Mouse (Mus musculus) right cerebral cortex, postnatal 14 days (tissue): ENCODE results near the gene S100a2.

ENCODE experiments used
- DNase-seq: peaks from one replicate; pipeline ENCODE4 v3.0.0; 2022

Gene S100a2

DNA sequence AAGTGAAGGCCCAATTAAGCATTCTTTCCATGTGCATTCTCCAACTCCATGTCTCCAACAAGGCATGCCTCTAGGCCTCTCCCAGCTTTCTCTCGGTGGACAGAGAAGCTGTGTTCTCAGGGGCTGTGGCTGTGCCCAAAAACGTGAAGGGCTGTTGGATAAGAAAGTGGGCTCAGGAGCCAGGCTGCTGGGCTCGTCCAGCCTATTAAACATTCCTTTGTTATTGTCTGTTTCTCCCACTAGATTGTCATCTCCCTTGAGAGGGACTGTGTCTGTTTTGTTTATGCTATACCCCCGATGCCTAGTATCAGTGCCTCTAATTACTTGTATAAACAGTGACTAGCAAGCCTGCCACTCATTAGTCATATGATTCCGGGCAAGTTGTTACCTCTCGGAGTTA is 7.7 kb downstream of the S100a2 start:
- no peak for DNase-seq

DNA sequence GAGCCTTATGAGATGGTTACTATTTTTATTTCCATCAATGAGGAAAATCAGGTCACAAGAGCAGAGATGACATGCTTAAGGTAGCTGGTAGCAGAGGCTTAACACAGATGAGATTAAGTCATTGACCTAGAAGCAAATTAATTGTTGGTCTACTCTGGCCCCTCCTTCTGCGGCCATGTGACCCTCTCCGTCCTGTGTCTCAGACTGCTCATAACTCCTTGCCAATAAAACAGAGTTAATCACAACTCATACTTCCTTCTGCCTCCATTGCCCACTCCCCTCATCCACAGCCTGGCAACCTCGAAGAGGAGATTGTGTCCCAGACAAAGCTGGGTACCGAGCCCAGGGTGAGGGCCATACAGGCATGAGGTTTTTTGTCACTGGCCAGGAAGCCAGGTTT is 8.2 kb downstream of the S100a2 start:
- DNase-seq = no peak

DNA sequence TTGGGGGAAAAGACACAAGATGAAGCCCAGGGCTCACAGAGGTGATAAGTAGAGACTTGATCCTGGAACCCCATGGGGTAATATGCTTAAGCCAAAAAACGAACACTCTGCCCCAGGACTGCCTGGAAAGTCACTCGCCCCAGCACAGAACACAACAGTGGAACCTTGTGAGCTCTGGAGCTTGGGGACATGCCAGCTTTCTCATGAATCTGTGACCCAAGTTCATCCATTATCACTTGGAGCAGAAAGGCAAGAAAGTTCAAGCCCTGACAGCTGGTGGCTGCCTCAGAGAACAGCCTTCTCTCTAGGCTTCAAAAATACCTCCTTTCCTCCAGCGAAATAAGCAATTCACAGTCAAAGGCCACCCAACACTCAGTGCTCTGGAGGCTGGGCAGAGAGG is 9.4 kb downstream of the S100a2 start:
- no peak for DNase-seq

GRCm38 (mm10) chr3:90600036-90600435 is 10.0 kb downstream of the S100a2 start:
- no peak for DNase-seq

DNA sequence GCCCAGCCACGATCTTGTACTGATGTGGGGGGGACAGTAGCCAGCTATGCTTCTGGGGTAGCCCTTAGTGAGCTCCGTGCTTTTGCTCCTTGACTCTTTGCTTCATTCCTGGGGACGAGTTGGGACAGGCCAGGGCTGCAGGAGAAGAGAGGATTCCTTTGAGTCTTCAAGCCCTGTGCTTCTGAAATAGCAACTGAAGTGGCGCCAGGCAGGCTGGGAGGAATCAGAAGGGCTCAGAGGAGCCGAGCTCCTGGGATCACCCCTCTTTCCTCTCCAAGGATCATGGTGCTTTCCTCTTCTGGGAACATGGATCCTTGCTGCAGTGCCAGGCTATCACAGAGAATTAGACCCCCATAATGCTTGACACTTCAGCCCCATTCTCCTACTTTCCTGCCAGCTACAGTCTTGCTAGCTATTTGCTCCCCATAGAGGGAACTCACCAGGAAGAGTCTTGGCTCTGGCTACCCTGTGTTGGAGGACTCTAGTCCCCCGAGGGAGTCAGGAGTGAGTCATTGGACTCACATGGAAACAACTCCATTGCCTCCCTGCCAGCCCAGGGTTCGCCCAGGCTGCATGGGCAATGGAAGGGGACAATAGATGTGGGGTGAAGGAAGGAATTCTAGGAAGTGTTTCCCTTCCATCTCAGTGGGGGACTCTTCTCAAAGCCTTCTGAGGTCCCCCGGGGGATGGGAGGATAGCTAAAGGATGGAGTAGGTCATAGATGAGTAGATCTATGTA is 10.6 kb downstream of the S100a2 start:
- no peak for DNase-seq

- no peak for DNase-seq
These were observed 11.6 kb downstream of the S100a2 start, which contains the start of gene Gm42674 for GRCm38 (mm10) chr3:90601486-90602110. Gm42674 (plus strand) TSS chr3:90601904.

DNA sequence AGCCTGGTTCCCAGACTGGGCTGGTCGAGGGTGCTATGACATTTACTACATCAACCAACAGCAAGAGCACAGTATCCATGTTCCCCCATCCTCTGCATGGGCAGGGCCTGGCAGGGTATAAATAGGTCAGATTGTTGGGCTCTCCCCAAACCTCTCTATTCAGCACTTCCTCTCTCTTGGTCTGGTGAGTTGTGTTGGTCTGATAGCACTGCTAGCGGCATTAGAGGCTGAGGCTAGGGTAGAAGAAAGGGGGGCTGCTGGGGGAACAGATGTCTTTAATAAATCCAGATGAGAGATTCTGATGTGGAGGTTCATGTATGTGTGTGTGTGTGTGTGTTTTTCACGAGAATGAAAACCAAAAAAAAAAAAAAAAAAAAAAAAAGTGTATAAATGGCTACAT is 13.6 kb downstream of the S100a2 start, which contains the start of gene S100a4:
TSS of gene S100a4 (plus strand) at position 149 of the 400 bp plus-strand sequence.
- DNase-seq = no peak

DNA sequence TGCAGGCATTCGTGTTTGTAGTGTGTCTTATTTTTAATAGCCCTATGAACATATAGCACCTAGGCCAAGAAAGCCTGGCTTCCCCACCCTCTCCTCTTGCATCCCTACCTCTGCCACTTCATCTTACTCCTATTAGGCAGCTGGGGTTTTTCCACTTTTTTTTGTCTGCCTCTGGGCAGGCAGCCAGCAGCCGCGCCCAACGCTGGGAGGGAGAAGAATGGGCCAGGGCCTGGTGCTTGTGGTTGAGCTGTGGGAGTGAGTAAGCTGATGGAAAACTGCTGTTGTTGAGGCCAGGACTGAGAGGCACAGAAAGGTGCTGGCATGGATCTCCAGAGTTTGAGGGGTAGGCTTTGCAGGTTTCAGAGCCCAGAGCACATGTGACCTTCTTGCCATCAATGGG is 14.4 kb downstream of the S100a2 start:
- DNase-seq = no peak

- DNase-seq = no peak
These were observed 15.0 kb downstream of the S100a2 start for GRCm38 (mm10) chr3:90605049-90605448.

DNA sequence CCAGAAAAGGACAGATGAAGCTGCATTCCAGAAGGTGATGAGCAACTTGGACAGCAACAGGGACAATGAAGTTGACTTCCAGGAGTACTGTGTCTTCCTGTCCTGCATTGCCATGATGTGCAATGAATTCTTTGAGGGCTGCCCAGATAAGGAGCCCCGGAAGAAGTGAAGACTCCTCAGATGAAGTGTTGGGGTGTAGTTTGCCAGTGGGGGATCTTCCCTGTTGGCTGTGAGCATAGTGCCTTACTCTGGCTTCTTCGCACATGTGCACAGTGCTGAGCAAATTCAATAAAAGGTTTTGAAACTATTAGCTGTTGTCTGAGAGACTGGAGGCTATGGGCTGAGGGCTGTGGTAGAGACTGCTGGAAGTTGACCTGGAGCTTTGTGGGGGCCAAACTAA is 15.7 kb downstream of the S100a2 start:
- DNase-seq = no peak

- DNase-seq = no peak
These were observed 16.1 kb downstream of the S100a2 start for GRCm38 (mm10) chr3:90606185-90606584.

DNA sequence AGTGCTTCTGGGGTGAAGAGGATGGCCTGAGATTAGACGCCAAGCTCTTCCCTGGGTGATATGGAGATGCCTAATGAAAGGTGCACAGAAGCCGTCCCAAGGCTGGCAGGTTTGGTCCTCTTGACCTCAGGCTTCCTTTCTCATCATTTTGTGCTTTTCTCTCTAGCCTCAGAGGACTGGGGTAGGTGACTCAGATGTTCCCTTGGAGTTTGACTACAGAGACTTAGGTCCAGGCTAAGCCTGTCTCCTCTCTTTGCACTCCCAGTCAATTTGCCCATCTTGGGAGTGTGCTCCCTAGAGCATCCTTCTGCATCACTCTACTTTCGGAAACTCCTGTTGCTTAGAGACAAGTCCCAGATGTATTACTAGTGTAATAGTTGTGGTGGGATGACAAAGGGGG is 17.3 kb downstream of the S100a2 start:
- no peak for DNase-seq

- no peak for DNase-seq
These were observed 18.2 kb downstream of the S100a2 start, which contains the start of gene S100a5 for GRCm38 (mm10) chr3:90608223-90608622. S100a5 (plus strand) TSS chr3:90608523.

GRCm38 (mm10) chr3:90609102-90609501 is 19.1 kb downstream of the S100a2 start:
- no peak for DNase-seq

DNA sequence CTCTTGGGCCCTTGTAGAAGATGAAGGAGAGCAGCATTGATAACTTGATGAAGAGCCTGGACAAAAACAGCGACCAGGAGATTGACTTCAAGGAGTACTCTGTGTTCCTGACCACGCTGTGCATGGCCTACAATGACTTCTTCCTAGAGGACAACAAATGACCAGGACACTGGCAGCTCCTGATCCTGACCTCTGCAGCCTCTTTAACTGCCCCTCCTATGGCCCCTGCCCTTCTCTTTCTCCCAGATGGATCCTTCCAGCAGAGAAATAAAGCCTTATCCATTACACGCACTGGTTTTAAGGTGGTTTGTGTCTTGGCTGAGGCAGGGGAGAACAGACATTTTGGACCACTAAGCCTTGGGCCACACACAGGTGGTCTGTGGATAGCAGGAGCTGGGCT is 21.4 kb downstream of the S100a2 start:
- DNase-seq = no peak

DNA sequence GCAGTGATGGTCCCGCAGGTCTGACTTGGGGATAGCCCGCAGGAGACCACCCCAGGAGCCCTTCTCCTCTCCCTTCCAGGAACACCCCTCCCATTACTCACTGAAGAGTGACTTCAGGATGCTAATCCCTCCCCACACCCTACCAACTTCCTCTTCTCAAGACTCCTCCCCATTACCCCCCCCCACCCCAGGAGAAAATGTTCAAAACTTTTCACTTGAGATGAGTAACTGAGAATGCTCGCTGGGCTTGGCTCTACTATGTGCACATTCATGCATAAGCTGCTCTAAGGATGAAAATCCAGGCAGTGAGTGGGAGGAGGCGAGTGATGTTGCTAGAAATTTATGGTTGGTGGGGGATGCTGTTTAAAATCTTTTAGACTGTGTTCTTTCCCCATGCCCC is 22.0 kb downstream of the S100a2 start:
- DNase-seq = no peak

- peak; percentile 54 for DNase-seq
These were observed 22.8 kb downstream of the S100a2 start, which contains the start of gene S100a6 for GRCm38 (mm10) chr3:90612728-90613291. S100a6 (plus strand) TSS chr3:90612882.

DNA sequence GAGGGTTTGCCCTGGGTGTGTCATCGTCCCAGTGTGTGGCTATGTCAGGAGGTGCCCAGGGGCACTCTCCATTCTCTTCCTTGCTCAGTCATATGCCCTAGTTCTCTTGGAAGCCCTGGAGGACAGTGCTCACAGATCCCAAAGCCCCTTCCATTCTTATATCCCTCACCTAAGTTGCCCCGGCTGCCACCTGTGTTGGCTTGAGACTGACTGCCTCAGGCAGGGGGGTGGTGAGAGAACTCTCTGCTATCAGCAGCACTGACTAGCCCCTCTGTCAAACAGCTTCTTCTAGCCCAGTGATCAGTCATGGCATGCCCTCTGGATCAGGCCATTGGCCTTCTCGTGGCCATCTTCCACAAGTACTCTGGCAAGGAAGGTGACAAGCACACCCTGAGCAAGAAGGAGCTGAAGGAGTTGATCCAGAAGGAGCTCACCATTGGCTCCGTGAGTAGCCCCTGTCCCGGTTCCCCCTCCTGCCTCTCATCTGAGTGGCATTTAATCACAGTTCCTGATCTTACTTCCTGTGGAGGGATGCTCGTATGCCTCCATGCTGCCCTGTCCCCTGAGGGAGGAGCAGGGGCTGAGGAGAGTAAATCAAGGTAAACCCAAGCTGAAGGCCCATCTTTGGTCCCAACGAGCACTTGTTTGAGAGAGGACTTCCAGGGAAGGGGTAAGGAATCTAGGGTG is 23.6 kb downstream of the S100a2 start:
- DNase-seq = no peak

DNA sequence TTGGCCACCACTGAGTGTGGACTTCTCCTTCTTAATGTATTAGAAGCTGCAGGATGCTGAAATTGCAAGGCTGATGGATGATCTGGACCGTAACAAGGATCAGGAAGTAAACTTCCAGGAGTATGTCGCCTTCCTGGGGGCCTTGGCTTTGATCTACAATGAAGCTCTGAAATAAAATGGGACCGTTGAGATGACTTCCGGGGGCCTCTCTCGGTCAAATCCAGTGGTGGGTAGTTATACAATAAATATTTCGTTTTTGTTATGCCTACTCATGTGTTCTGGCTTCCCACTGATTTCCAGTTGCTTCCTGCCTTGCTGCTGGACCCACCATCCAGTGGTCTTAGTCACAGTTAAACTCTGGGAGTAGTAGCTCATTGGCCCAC is 24.1 kb downstream of the S100a2 start:
- no peak for DNase-seq

DNA sequence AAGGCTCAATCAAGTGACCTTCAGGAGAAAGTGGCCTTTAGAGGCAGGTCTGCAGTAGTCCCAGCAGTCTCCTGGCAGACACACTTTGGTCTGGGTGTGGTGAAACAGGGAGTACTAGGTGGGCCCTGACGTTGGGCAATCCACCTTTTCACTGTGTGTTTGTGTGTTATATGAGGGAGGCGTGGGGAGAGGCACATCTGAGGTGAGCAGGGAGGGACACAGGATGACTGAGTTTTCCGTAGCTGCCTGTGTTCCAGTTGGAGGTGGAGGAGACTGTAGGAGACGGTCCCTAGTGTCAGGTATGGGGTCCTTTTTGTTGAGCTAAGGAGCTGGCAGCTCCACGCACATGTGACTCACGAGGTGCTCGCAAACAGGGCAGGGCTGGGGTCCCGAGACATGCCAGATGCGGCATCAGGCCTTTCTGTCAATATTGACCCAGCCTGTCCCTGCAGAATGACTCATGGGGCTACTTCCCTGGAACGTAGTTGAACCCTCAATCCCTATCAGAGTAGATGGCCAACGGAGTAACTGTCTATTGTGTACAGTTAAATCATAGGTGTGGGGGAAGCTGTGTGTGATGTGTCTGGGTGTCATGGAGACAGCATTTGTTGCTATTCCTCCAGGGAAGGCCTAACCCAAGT is 24.7 kb downstream of the S100a2 start:
- no peak for DNase-seq

- DNase-seq = peak; percentile 70
These were observed 25.4 kb downstream of the S100a2 start for GRCm38 (mm10) chr3:90615415-90615814.

- DNase-seq = no peak
These were observed 25.9 kb downstream of the S100a2 start for GRCm38 (mm10) chr3:90615911-90616310.

DNA sequence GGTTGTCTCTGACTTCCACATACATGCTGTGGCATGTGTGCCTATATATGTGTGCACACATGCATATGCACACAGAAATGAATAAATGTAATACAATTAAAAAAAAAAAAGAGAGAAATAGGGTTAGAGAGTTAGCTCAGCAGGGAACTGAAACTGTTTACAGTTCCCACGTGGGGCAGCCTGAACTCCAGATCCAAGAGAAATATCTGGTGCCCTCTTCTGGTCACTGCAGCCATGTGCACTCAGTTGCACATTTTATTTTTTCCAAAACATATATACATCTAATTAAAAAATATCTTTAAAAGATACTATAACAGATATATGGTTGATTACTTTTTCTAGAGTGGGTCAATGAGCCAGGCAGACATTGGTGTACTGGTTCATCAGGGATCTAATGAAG is 27.5 kb downstream of the S100a2 start:
- no peak for DNase-seq
